Mouse (Mus musculus): ENCODE measurements around the gene Pip5k1c. TPM values are rescaled to one million over a fixed set of nuclear protein-coding genes. Genes with fewer than 3 reads are reported as not detected.

The Pip5k1c gene
- polyA plus RNA-seq, 1 experiment: 70.7 TPM

- WGBS: 89% methylated on average over 21 of the region's 21 CpGs
- Histone ChIP-seq H3K36me3 (ENCODE audit: control insufficient read depth, insufficient read depth, low read length) (no peaks in the 10 kb centered on the region; the same call in 1 of the 2 replicates), H3K4me1 (ENCODE audit: control insufficient read depth, insufficient read depth, low read length) (peaks cover 20% of the 10 kb centered on the region), H3K27ac (ENCODE audit: insufficient read depth, low read depth, low read length) (no peak overlapping the region), H3K4me3 (ENCODE audit: insufficient read depth, low read depth, low read length) (no peak overlapping the region), H3K27me3 (replicated peaks; ENCODE audit: control insufficient read depth, insufficient read depth, low read length) (no peaks in the 10 kb centered on the region)
- no peak for TF ChIP-seq POLR2A (IDR thresholded peaks at IDR 0.05; ENCODE audit: low read depth, low read length)
- TF ChIP-seq CTCF (conservative IDR thresholded peaks at IDR 0.05; ENCODE audit: insufficient read depth, insufficient read length, low read depth, low read length): no peak
- no peak for DNase-seq
Measured at GRCm38 (mm10) chr10:81306837-81307682, 14.3 kb downstream of the Pip5k1c start.

GRCm38 (mm10) chr10:81309571-81309970, 16.8 kb downstream of the Pip5k1c start:
- Histone ChIP-seq H3K27ac (ENCODE audit: insufficient read depth, low read depth, low read length) (no peak overlapping the region), H3K4me3 (ENCODE audit: insufficient read depth, low read depth, low read length) (no peak overlapping the region), H3K36me3 (ENCODE audit: control insufficient read depth, insufficient read depth, low read length) (no peaks in the 10 kb centered on the region; the same call in 1 of the 2 replicates), H3K27me3 (replicated peaks; ENCODE audit: control insufficient read depth, insufficient read depth, low read length) (no peaks in the 10 kb centered on the region), H3K4me1 (ENCODE audit: control insufficient read depth, insufficient read depth, low read length) (peaks cover under 1% of the 10 kb centered on the region; the same call in 1 of the 2 replicates)
- WGBS: 80% methylated on average over 5 of the region's 5 CpGs
- DNase-seq: no peak
- TF ChIP-seq CTCF (conservative IDR thresholded peaks at IDR 0.05; ENCODE audit: insufficient read depth, insufficient read length, low read depth, low read length) (no peak), POLR2A (IDR thresholded peaks at IDR 0.05; ENCODE audit: low read depth, low read length) (no peak)

- Histone ChIP-seq H3K4me1 (ENCODE audit: control insufficient read depth, insufficient read depth, low read length) (no peaks in the 10 kb centered on the region), H3K27me3 (replicated peaks; ENCODE audit: control insufficient read depth, insufficient read depth, low read length) (no peaks in the 10 kb centered on the region), H3K4me3 (ENCODE audit: insufficient read depth, low read depth, low read length) (no peak overlapping the region), H3K27ac (ENCODE audit: insufficient read depth, low read depth, low read length) (no peak overlapping the region), H3K36me3 (ENCODE audit: control insufficient read depth, insufficient read depth, low read length) (no peaks in the 10 kb centered on the region; the same call in 1 of the 2 replicates)
- no peak for DNase-seq
- WGBS: 89% methylated on average over 13 of the region's 13 CpGs
- no peak for TF ChIP-seq POLR2A (IDR thresholded peaks at IDR 0.05; ENCODE audit: low read depth, low read length)
- TF ChIP-seq CTCF (conservative IDR thresholded peaks at IDR 0.05; ENCODE audit: insufficient read depth, insufficient read length, low read depth, low read length): no peak
Measured at GRCm38 (mm10) chr10:81313581-81313980, 20.8 kb downstream of the Pip5k1c start.

GRCm38 (mm10) chr10:81314201-81314600, 21.4 kb downstream of the Pip5k1c start:
- H3K4me1 ChIP-seq (ENCODE audit: control insufficient read depth, insufficient read depth, low read length): no peaks in the 10 kb centered on the region; the same call in 1 of the 2 replicates
- H3K36me3 ChIP-seq (ENCODE audit: control insufficient read depth, insufficient read depth, low read length): no peaks in the 10 kb centered on the region; the same call in 1 of the 2 replicates
- H3K27me3 ChIP-seq (replicated peaks; ENCODE audit: control insufficient read depth, insufficient read depth, low read length): no peaks in the 10 kb centered on the region
- no peak overlapping the region for H3K27ac ChIP-seq (ENCODE audit: insufficient read depth, low read depth, low read length)
- TF ChIP-seq POLR2A (IDR thresholded peaks at IDR 0.05; ENCODE audit: low read depth, low read length) (no peak), CTCF (conservative IDR thresholded peaks at IDR 0.05; ENCODE audit: insufficient read depth, insufficient read length, low read depth, low read length) (no peak)
- no peak for DNase-seq
- no peak overlapping the region for H3K4me3 ChIP-seq (ENCODE audit: insufficient read depth, low read depth, low read length)
- 80% methylated on average over 7 of the region's 7 CpGs for WGBS

GRCm38 (mm10) chr10:81315587-81315986, 22.8 kb downstream of the Pip5k1c start:
- no peak overlapping the region for H3K27ac ChIP-seq (ENCODE audit: insufficient read depth, low read depth, low read length)
- H3K4me1 ChIP-seq (ENCODE audit: control insufficient read depth, insufficient read depth, low read length): peaks cover 5% of the 10 kb centered on the region; the same call in 1 of the 2 replicates
- no peak for DNase-seq
- WGBS: 90% methylated on average over 16 of the region's 16 CpGs
- H3K36me3 ChIP-seq (ENCODE audit: control insufficient read depth, insufficient read depth, low read length): no peaks in the 10 kb centered on the region
- TF ChIP-seq CTCF (conservative IDR thresholded peaks at IDR 0.05; ENCODE audit: insufficient read depth, insufficient read length, low read depth, low read length): no peak
- TF ChIP-seq POLR2A (IDR thresholded peaks at IDR 0.05; ENCODE audit: low read depth, low read length): no peak
- no peaks in the 10 kb centered on the region for H3K27me3 ChIP-seq (replicated peaks; ENCODE audit: control insufficient read depth, insufficient read depth, low read length)
- H3K4me3 ChIP-seq (ENCODE audit: insufficient read depth, low read depth, low read length): no peak overlapping the region

GRCm38 (mm10) chr10:81316338-81317060, 23.7 kb downstream of the Pip5k1c start:
- Histone ChIP-seq H3K27me3 (replicated peaks; ENCODE audit: control insufficient read depth, insufficient read depth, low read length) (no peaks in the 10 kb centered on the region), H3K4me1 (ENCODE audit: control insufficient read depth, insufficient read depth, low read length) (peaks cover 5% of the 10 kb centered on the region; the same call in 1 of the 2 replicates), H3K4me3 (ENCODE audit: insufficient read depth, low read depth, low read length) (peak overlapping the region; percentile 8; the same call in 1 of the 2 replicates), H3K27ac (ENCODE audit: insufficient read depth, low read depth, low read length) (no peak overlapping the region), H3K36me3 (ENCODE audit: control insufficient read depth, insufficient read depth, low read length) (no peaks in the 10 kb centered on the region)
- peak; percentile 45 for DNase-seq
- WGBS: 43% methylated on average over 16 of the region's 16 CpGs
- TF ChIP-seq POLR2A (IDR thresholded peaks at IDR 0.05; ENCODE audit: low read depth, low read length) (no peak), CTCF (conservative IDR thresholded peaks at IDR 0.05; ENCODE audit: insufficient read depth, insufficient read length, low read depth, low read length) (peak; percentile 59)
